Mouse (Mus musculus): ENCODE measurements around the gene Tmem161a. TPM values are rescaled to one million over a fixed set of nuclear protein-coding genes. Genes with fewer than 3 reads are reported as not detected.

The Tmem161a gene
- polyA plus RNA-seq, 1 experiment = 89.5 TPM

DNA sequence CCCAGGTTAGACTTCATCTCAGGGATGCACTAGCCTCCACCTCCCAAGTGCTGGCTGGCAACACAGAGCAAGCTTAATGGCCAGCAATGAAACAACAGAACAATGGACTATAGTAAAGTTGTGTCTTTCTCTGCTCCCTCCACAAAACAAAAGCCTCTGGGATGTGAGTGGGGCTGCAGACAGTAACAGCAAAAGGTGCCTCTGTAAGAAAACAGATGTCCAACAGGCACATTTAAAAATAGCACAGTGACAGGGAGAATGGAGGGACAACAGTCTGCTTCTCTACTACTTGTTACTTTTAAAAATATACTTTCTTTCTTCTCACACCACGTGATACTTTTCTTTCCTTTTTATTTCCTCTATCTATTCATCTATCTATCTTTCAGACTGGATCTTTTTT, 32.6 kb downstream of the Tmem161a start:
- WGBS = 63% methylated on average over 1 of the region's 1 CpGs
- peaks cover 21% of the 10 kb centered on the region; the same call in 1 of the 2 replicates for H3K4me1 ChIP-seq (ENCODE audit: control insufficient read depth, insufficient read depth, insufficient read length, low read length)
- no peaks in the 10 kb centered on the region for H3K36me3 ChIP-seq (ENCODE audit: control insufficient read depth, insufficient read depth, low read length)
- H3K27me3 ChIP-seq (ENCODE audit: control insufficient read depth, insufficient read depth, low read length) = no peaks in the 10 kb centered on the region
- H3K27ac ChIP-seq (ENCODE audit: insufficient read depth, low read depth, low read length) = no peak overlapping the region
- no peak overlapping the region for H3K4me3 ChIP-seq (ENCODE audit: low read depth, low read length)
- TF ChIP-seq POLR2A (IDR thresholded peaks at IDR 0.05; ENCODE audit: low read depth, low read length) = no peak
- no peak for TF ChIP-seq CTCF (IDR thresholded peaks at IDR 0.05; ENCODE audit: extremely low read depth, insufficient read length, insufficient replicate concordance, low read depth, low read length)

DNA sequence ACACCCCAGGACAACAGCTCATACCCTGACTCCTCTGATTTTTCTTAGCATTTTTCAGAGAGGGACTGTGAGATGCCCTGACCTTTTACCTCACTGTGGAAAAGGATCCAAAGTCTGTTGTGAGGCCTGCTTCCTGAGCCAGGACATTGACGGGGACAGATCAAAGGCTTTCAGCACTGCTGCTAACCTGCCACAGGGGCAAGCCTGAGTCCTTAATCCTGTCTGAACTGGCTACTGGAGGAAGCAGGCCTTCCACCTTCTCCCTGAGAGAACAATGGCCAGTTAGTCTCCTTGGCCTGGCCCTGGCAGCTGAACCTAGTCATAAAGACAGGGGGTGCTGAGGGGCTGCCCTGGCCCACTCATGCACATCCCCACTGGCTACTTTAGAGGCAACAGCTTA, 36.0 kb downstream of the Tmem161a start:
- Histone ChIP-seq H3K27ac (ENCODE audit: insufficient read depth, low read depth, low read length) (no peak overlapping the region), H3K4me1 (ENCODE audit: control insufficient read depth, insufficient read depth, insufficient read length, low read length) (peaks cover 9% of the 10 kb centered on the region), H3K36me3 (ENCODE audit: control insufficient read depth, insufficient read depth, low read length) (no peaks in the 10 kb centered on the region), H3K27me3 (ENCODE audit: control insufficient read depth, insufficient read depth, low read length) (no peaks in the 10 kb centered on the region), H3K4me3 (ENCODE audit: low read depth, low read length) (no peak overlapping the region)
- TF ChIP-seq POLR2A (IDR thresholded peaks at IDR 0.05; ENCODE audit: low read depth, low read length) = no peak
- TF ChIP-seq CTCF (IDR thresholded peaks at IDR 0.05; ENCODE audit: extremely low read depth, insufficient read length, insufficient replicate concordance, low read depth, low read length) = no peak
- WGBS = 50% methylated on average over 1 of the region's 1 CpGs

DNA sequence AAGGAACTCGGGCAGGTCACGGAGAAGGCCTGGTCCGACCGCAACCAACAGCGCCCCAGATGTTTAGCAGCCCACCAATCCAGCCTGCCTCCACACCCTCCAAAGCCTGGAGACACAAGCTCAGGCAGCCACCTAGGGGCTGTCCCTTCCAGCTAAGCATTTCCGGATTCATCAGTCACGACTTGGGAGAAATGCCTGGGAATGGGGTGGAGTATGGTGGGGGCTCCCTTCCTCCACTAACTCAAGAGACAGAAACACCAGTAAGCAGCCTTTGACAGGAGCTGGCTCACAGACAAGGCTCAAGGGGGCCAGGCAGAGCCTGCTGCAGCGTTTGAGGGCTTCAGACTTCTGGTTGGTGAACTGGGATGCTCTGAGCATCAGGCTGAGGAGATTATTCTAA, 38.4 kb downstream of the Tmem161a start:
- Histone ChIP-seq H3K27me3 (ENCODE audit: control insufficient read depth, insufficient read depth, low read length) (no peaks in the 10 kb centered on the region), H3K27ac (ENCODE audit: insufficient read depth, low read depth, low read length) (no peak overlapping the region), H3K36me3 (ENCODE audit: control insufficient read depth, insufficient read depth, low read length) (no peaks in the 10 kb centered on the region), H3K4me3 (ENCODE audit: low read depth, low read length) (peak overlapping the region; percentile 7; the same call in 1 of the 2 replicates), H3K4me1 (ENCODE audit: control insufficient read depth, insufficient read depth, insufficient read length, low read length) (peaks cover 11% of the 10 kb centered on the region)
- WGBS = 33% methylated on average over 8 of the region's 8 CpGs
- TF ChIP-seq POLR2A (IDR thresholded peaks at IDR 0.05; ENCODE audit: low read depth, low read length) (no peak), CTCF (IDR thresholded peaks at IDR 0.05; ENCODE audit: extremely low read depth, insufficient read length, insufficient replicate concordance, low read depth, low read length) (no peak)

DNA sequence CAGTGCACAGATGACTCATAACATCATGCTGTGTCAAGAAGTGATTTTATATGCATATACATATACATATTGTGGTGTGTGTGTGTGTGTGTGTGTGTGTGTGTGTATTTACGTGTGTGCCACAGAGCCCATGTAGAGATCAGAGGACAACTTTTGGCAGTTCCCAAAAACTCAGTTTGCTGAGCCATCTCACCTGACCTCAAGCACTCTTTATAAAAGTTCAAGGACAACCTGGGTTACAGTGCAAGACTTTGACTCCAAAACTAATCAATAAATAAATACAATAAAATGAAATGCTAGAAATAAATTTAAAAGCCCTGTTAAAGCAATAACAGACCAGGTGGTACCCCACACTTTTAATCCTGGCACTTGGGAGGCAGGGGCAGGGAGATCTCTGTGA, 39.1 kb downstream of the Tmem161a start:
- peak overlapping the region; percentile 84 for H3K4me3 ChIP-seq (ENCODE audit: low read depth, low read length)
- peak overlapping the region; percentile 60; the same call in 1 of the 2 replicates for H3K27ac ChIP-seq (ENCODE audit: insufficient read depth, low read depth, low read length)
- TF ChIP-seq POLR2A (IDR thresholded peaks at IDR 0.05; ENCODE audit: low read depth, low read length) (no peak), CTCF (IDR thresholded peaks at IDR 0.05; ENCODE audit: extremely low read depth, insufficient read length, insufficient replicate concordance, low read depth, low read length) (no peak)
- no peaks in the 10 kb centered on the region for H3K27me3 ChIP-seq (ENCODE audit: control insufficient read depth, insufficient read depth, low read length)
- WGBS = 23% methylated on average over 1 of the region's 1 CpGs
- H3K4me1 ChIP-seq (ENCODE audit: control insufficient read depth, insufficient read depth, insufficient read length, low read length) = peaks cover 11% of the 10 kb centered on the region
- H3K36me3 ChIP-seq (ENCODE audit: control insufficient read depth, insufficient read depth, low read length) = no peaks in the 10 kb centered on the region

DNA sequence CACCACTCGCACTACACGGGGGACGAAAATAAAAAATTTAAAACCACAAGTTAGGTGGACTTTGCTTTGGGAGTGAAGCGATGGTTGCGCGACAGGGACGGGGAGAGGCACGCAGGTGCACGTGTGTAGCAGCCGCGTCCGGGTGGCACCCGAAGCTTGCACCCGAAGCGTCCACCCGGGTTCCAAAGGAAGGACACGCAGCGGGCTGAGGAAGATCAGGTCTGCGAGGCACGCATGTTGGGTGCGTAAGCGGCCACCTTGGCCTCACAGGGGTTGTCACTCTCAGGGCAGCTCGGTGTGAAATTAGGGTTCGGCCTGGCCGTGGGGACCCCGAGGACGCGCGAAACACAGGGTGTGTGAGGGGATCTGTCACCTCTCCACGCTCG, 39.6 kb downstream of the Tmem161a start:
- under 1% methylated on average over 31 of the region's 31 CpGs for WGBS
- no peaks in the 10 kb centered on the region for H3K36me3 ChIP-seq (ENCODE audit: control insufficient read depth, insufficient read depth, low read length)
- peaks cover 11% of the 10 kb centered on the region for H3K4me1 ChIP-seq (ENCODE audit: control insufficient read depth, insufficient read depth, insufficient read length, low read length)
- H3K27me3 ChIP-seq (ENCODE audit: control insufficient read depth, insufficient read depth, low read length) = no peaks in the 10 kb centered on the region
- peak overlapping the region; percentile 60 for H3K27ac ChIP-seq (ENCODE audit: insufficient read depth, low read depth, low read length)
- H3K4me3 ChIP-seq (ENCODE audit: low read depth, low read length) = peak overlapping the region; percentile 84
- TF ChIP-seq POLR2A (IDR thresholded peaks at IDR 0.05; ENCODE audit: low read depth, low read length) (no peak), CTCF (IDR thresholded peaks at IDR 0.05; ENCODE audit: extremely low read depth, insufficient read length, insufficient replicate concordance, low read depth, low read length) (no peak)

DNA sequence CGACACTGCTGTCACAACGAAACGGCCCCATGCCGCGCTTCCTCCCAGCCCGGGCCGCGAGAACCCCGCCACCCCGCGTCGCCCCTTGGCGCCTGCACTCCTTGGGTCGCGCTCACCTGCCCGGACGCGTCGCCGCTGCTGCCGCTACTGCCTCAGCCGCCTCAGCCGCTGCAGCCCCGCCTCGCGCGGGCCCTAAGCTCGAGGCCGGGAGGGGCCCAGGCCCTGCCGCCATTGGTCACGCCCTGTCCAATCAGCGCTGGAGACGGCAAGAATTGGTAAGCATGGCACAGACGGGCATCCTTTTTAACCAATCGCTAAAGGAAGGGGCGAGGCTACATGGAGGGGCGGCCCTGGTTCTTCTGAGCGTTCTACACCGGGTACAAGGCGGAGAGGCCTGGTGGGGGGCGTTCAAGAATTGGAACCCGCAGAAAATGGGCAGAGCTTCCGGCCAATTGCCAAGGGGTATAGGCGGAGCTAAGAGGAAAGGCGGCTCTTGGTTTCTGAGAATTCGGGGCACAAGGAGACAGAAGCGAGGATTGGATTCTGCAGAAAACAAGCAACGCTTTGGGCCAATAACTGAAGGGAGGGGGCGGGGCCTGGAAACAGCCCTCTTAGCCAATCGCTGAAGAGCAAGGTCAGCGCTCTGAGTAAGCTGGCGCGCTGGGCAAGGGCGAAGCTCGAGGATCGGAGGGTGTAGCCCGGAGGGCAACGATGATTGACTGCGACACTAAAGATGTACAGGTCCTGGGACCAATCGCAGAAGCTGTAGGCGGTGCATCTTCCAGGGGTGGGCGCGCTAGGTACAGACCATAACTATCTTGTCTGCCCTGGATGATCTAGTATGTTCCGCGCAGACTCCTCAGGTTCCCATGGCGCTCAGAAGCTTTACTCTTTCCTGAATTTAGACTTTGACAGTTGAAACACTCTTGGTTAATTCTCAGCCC, 40.2 kb downstream of the Tmem161a start, which contains the start of gene Slc25a42:
Slc25a42 (minus strand) TSS at position 194 of the 944 bp plus-strand sequence.
- WGBS = under 1% methylated on average over 66 of the region's 66 CpGs
- Histone ChIP-seq H3K4me3 (ENCODE audit: low read depth, low read length) (peak within 1 kb of the TSS; percentile 84), H3K27ac (ENCODE audit: insufficient read depth, low read depth, low read length) (peak within 1 kb of the TSS; percentile 60), H3K4me1 (ENCODE audit: control insufficient read depth, insufficient read depth, insufficient read length, low read length) (peaks cover 11% of the 10 kb centered on the region), H3K36me3 (ENCODE audit: control insufficient read depth, insufficient read depth, low read length) (no peaks in the 10 kb centered on the region), H3K27me3 (ENCODE audit: control insufficient read depth, insufficient read depth, low read length) (no peaks in the 10 kb centered on the region)
- TF ChIP-seq CTCF (IDR thresholded peaks at IDR 0.05; ENCODE audit: extremely low read depth, insufficient read length, insufficient replicate concordance, low read depth, low read length) (peak; percentile 9; the same call in 1 of the 2 replicates), POLR2A (IDR thresholded peaks at IDR 0.05; ENCODE audit: low read depth, low read length) (peak; percentile 80)

DNA sequence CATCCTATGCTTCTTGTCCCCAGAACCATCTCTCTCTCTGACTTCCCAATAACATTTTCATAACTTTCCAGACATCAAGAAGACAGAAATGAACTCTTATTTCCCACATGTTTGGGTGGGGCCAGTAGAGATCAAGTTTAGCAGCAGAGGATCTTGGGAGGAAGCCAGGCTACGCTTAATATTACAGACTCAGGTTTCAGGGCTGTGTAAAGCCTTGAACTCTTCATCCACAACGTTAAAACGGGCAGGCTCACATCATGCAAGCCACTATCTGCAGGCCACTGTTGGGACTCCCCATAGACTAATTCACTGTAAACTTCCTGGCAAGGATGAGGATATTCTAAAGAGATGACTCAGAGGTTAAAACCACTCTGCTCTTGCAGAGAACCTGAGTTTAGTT, 42.3 kb downstream of the Tmem161a start:
- TF ChIP-seq CTCF (IDR thresholded peaks at IDR 0.05; ENCODE audit: extremely low read depth, insufficient read length, insufficient replicate concordance, low read depth, low read length) (no peak), POLR2A (IDR thresholded peaks at IDR 0.05; ENCODE audit: low read depth, low read length) (no peak)
- H3K36me3 ChIP-seq (ENCODE audit: control insufficient read depth, insufficient read depth, low read length) = no peaks in the 10 kb centered on the region
- no peak overlapping the region for H3K4me3 ChIP-seq (ENCODE audit: low read depth, low read length)
- no peaks in the 10 kb centered on the region for H3K27me3 ChIP-seq (ENCODE audit: control insufficient read depth, insufficient read depth, low read length)
- H3K27ac ChIP-seq (ENCODE audit: insufficient read depth, low read depth, low read length) = no peak overlapping the region
- H3K4me1 ChIP-seq (ENCODE audit: control insufficient read depth, insufficient read depth, insufficient read length, low read length) = peaks cover 7% of the 10 kb centered on the region
- WGBS = 72% methylated on average over 3 of the region's 3 CpGs

Measured in small intestine, adult 2 months (tissue).